Mouse (Mus musculus): ENCODE data around the gene Ptdss2. TPM values are rescaled to one million over a fixed set of nuclear protein-coding genes. Genes with fewer than 3 reads are reported as not detected.

The Ptdss2 gene
- polyA plus RNA-seq, 1 experiment: not detected

DNA sequence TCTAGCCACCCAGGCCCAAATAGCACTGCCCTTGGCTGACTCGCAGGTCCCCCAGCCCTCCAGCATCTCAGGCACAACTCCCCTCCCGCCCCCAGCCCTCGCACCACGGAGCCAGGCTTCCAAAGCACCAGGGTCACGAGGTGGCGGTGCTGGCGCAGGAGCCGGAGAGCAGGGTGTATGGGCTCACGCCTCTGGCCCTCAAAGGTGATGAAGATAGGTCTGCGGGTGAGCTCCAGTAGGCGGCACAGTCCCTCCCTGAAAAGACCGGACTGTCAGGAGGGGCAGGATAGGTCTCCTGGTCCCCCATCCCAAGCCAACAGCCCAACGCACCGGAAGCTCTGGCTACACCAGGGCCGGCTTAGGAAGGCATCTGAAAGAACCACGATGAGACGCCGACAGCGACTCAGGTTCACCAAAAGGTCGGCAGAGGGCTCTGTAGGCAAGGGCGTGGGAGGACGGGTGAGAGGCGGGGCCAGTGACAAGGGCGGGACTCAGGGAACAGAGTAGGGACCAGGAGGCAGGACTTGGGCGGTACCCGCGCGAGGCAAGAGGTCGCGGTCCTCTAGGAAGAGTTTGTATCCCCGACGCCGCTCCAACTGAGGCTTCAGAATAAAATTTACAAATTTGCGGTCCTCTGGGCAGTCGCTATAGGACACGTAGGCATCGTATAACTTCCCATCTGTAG lies 30.0 kb upstream of the Ptdss2 start:
- H3K4me1 ChIP-seq (ENCODE audit: control insufficient read depth, insufficient read depth, low read length): peaks cover 5% of the 10 kb centered on the region; the same call in 1 of the 2 replicates
- WGBS: 15% methylated on average over 37 of the region's 37 CpGs
- no peak overlapping the region for H3K4me3 ChIP-seq (ENCODE audit: insufficient read depth, low read depth, low read length)
- TF ChIP-seq CTCF (IDR thresholded peaks at IDR 0.05; ENCODE audit: insufficient read depth, low read depth, low read length) (no peak), POLR2A (IDR thresholded peaks at IDR 0.05; ENCODE audit: insufficient read depth, low read depth, low read length) (no peak)
- H3K27ac ChIP-seq (ENCODE audit: insufficient read depth, low read depth, low read length): no peak overlapping the region

- no peak for TF ChIP-seq POLR2A (IDR thresholded peaks at IDR 0.05; ENCODE audit: insufficient read depth, low read depth, low read length)
- no peak for TF ChIP-seq CTCF (IDR thresholded peaks at IDR 0.05; ENCODE audit: insufficient read depth, low read depth, low read length)
- Histone ChIP-seq H3K27ac (ENCODE audit: insufficient read depth, low read depth, low read length) (no peak overlapping the region), H3K4me1 (ENCODE audit: control insufficient read depth, insufficient read depth, low read length) (peaks cover 5% of the 10 kb centered on the region; the same call in 1 of the 2 replicates), H3K4me3 (ENCODE audit: insufficient read depth, low read depth, low read length) (no peak overlapping the region)
- WGBS: 97% methylated on average over 6 of the region's 6 CpGs
Observed at GRCm38 (mm10) chr7:141093950-141094349, 28.2 kb upstream of the Ptdss2 start.

- H3K4me3 ChIP-seq (ENCODE audit: insufficient read depth, low read depth, low read length): no peak overlapping the region
- peaks cover 7% of the 10 kb centered on the region for H3K4me1 ChIP-seq (ENCODE audit: control insufficient read depth, insufficient read depth, low read length)
- TF ChIP-seq CTCF (IDR thresholded peaks at IDR 0.05; ENCODE audit: insufficient read depth, low read depth, low read length): no peak
- TF ChIP-seq POLR2A (IDR thresholded peaks at IDR 0.05; ENCODE audit: insufficient read depth, low read depth, low read length): no peak
- no peak overlapping the region for H3K27ac ChIP-seq (ENCODE audit: insufficient read depth, low read depth, low read length)
- WGBS: 76% methylated on average over 15 of the region's 15 CpGs
Observed at GRCm38 (mm10) chr7:141094487-141095205, 27.5 kb upstream of the Ptdss2 start.

GRCm38 (mm10) chr7:141096021-141096420 lies 26.2 kb upstream of the Ptdss2 start:
- Histone ChIP-seq H3K27ac (ENCODE audit: insufficient read depth, low read depth, low read length) (no peak overlapping the region; the same call in 1 of the 2 replicates), H3K4me1 (ENCODE audit: control insufficient read depth, insufficient read depth, low read length) (peaks cover 16% of the 10 kb centered on the region), H3K4me3 (ENCODE audit: insufficient read depth, low read depth, low read length) (peak overlapping the region; percentile 17; the same call in 1 of the 2 replicates)
- TF ChIP-seq POLR2A (IDR thresholded peaks at IDR 0.05; ENCODE audit: insufficient read depth, low read depth, low read length): no peak
- no peak for TF ChIP-seq CTCF (IDR thresholded peaks at IDR 0.05; ENCODE audit: insufficient read depth, low read depth, low read length)
- WGBS: 75% methylated on average over 6 of the region's 6 CpGs

DNA sequence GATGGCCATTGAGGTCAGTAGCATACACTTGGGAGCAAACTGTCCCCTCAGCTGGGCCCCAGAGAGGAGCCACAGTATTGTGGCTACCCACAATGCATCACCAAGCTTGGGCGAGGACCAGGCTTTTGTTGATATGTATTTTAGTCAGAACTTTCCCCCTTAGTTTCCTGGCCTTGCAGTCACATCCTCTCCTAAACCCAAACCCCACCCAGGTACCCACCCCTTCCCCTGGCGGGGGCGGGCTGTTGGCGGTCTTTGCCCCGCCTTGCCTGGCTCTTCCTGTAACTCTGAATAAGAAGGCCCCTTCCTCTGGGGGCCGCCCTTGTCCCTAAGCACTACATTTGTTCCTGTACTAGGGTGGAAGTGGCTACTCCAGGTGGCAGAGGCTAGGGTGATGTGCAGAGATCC lies 25.5 kb upstream of the Ptdss2 start:
- Histone ChIP-seq H3K27ac (ENCODE audit: insufficient read depth, low read depth, low read length) (no peak overlapping the region), H3K4me3 (ENCODE audit: insufficient read depth, low read depth, low read length) (peak overlapping the region; percentile 17; the same call in 1 of the 2 replicates), H3K4me1 (ENCODE audit: control insufficient read depth, insufficient read depth, low read length) (peaks cover 16% of the 10 kb centered on the region)
- TF ChIP-seq CTCF (IDR thresholded peaks at IDR 0.05; ENCODE audit: insufficient read depth, low read depth, low read length) (no peak), POLR2A (IDR thresholded peaks at IDR 0.05; ENCODE audit: insufficient read depth, low read depth, low read length) (no peak)
- WGBS: 55% methylated on average over 6 of the region's 6 CpGs

- H3K27ac ChIP-seq (ENCODE audit: insufficient read depth, low read depth, low read length): no peak overlapping the region
- H3K4me3 ChIP-seq (ENCODE audit: insufficient read depth, low read depth, low read length): no peak overlapping the region
- WGBS: 82% methylated on average over 5 of the region's 5 CpGs
- TF ChIP-seq CTCF (IDR thresholded peaks at IDR 0.05; ENCODE audit: insufficient read depth, low read depth, low read length): no peak
- TF ChIP-seq POLR2A (IDR thresholded peaks at IDR 0.05; ENCODE audit: insufficient read depth, low read depth, low read length): no peak
- H3K4me1 ChIP-seq (ENCODE audit: control insufficient read depth, insufficient read depth, low read length): peaks cover 14% of the 10 kb centered on the region
Observed at GRCm38 (mm10) chr7:141097177-141097576, 25.0 kb upstream of the Ptdss2 start.

DNA sequence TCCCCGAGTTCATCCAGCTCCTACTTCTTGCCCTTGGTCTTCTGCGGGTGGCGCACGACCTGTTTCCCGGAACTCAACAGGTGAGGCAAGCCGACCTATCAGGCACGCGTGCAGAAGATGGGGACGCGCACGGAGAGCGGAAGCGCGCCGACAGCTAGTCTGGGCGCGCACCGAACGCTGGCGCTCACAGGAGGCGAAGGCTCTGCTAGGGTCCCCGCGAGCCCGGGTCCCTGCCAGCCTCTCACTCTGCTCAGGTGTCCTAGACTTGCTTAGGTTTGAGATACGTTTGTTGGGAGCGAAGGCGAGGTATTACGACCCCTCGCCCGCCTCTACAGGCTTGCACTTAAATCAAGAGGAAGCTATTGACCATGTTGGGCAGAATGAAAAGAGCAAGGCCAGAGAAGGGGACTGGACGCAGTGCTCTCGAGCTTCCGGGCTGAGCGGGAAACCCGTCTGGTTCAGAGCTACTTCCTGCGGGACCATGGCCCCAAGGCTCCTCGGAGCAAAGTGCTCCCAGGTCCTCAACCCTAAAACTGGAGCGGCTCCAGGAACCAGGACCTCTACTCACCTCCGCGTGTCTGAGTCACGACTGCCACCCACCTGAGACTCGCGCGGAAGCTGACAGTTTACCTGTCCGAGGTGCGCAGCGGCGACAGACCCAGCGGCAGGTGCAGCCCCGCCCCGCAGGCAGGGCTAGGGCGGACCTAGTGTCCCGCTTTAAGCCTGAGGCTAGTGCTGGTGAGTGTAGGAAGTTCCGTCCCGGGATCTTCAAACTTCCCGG lies 22.1 kb upstream of the Ptdss2 start, which contains the start of gene Sigirr:
Gene Sigirr, minus strand, starts transcription at position 662 of the 781 bp plus-strand sequence.
- WGBS: 3% methylated on average over 56 of the region's 56 CpGs
- Histone ChIP-seq H3K4me3 (ENCODE audit: insufficient read depth, low read depth, low read length) (peak within 1 kb of the TSS; percentile 31), H3K4me1 (ENCODE audit: control insufficient read depth, insufficient read depth, low read length) (peaks cover 11% of the 10 kb centered on the region), H3K27ac (ENCODE audit: insufficient read depth, low read depth, low read length) (no peak within 1 kb of the TSS)
- no peak for TF ChIP-seq POLR2A (IDR thresholded peaks at IDR 0.05; ENCODE audit: insufficient read depth, low read depth, low read length)
- TF ChIP-seq CTCF (IDR thresholded peaks at IDR 0.05; ENCODE audit: insufficient read depth, low read depth, low read length): no peak

DNA sequence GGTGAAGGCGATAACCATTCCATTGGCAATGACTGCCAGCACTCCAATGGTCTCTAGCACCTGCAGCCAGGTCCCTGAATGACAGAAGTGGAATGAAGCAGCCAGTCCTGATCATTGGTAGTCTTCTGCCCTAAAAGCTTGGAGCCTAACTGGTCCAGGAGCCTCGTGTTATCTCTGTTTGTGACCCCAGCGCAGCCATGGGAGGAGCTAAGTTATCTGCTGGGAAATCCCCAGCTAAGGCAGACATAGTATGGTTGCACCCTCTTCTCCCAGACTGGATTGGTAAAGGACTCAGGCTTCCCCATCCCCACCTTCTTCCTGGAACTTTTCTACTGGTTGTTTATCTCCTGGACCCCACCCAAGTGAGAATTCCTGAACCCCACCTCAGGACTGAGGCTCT lies 19.0 kb upstream of the Ptdss2 start:
- Histone ChIP-seq H3K4me3 (ENCODE audit: insufficient read depth, low read depth, low read length) (no peak overlapping the region), H3K4me1 (ENCODE audit: control insufficient read depth, insufficient read depth, low read length) (peaks cover 11% of the 10 kb centered on the region), H3K27ac (ENCODE audit: insufficient read depth, low read depth, low read length) (no peak overlapping the region)
- WGBS: 72% methylated on average over 3 of the region's 3 CpGs
- TF ChIP-seq CTCF (IDR thresholded peaks at IDR 0.05; ENCODE audit: insufficient read depth, low read depth, low read length): no peak
- no peak for TF ChIP-seq POLR2A (IDR thresholded peaks at IDR 0.05; ENCODE audit: insufficient read depth, low read depth, low read length)
